Mouse (Mus musculus): ENCODE measurements around the gene Tceal3. TPM values are rescaled to one million over a fixed set of nuclear protein-coding genes. Genes with fewer than 3 reads are reported as not detected.
A peak's percentile ranks its signal among the peaks of the same experiment; 100 is the strongest.
"Not testable (repeated sequence)": the region's sequence is repeated elsewhere in the genome, so short reads cannot be mapped to it uniquely, and the experiment has no call there.

Gene Tceal3
- total RNA-seq (2021) = 100 to 1,000 TPM; 172 to 177 TPM
- long read RNA-seq, experiment 1, transcript Tceal3-201 (3 exons, 1,116 nt) = major isoform, 59 of 74 reads
- long read RNA-seq, experiment 1, partial matches to known transcripts = 0 of 74 reads
- long read RNA-seq, experiment 1, other reads (novel, unspliced or antisense) = 11 of 74 reads
- long read RNA-seq, experiment 2, transcript Tceal3-201 (3 exons, 1,116 nt) = major isoform, 37 of 49 reads
- long read RNA-seq, experiment 2, partial matches to known transcripts = 0 of 49 reads
- long read RNA-seq, experiment 2, other reads (novel, unspliced or antisense) = 9 of 49 reads

DNA sequence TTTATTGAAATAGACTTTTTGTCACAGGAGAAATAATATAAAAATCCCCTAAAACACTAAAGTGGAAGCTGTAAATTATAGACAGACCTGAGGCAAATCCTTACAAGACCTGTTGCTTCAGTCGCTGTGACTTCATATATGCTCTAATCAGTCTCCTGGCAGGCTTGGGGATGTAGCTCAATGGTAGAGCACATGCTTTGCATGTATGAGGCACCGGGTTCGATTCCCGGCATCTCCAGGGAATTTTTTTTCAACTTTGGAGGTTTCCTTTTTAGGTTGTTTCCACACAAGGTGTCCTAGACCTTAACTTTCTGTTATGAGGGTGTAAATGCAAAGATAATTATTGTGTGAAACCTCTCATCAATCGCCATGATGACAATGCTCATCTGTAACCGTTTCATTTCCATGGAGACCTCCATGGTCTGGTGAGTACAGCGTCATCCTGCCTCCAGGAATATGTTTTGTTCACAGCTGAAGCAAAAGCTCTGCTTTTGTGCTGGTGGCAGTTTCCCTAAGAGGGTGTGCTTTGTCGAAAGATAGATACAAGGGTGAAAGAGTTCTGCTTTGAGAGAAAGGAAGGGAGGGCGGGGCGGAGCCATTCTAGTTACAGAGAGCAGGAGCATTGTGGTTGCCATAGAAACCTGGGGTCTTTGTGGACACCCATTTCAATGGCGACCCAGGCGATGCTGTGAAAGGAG is at the start of gene Tceal3:
Gene Tceal3 (plus strand): TSS at position 644 of the 698 bp plus-strand sequence.
- Histone ChIP-seq H3K4me3 (peak within 1 kb of the TSS; percentile 40), H3K27ac (peak within 1 kb of the TSS; percentile 57)
- DNase-seq (ENCODE audit: extremely low spot score in 1 of 2, low spot score in 2 of 2) = peak; percentile 72 to 78
- no peak for TF ChIP-seq CTCF (IDR thresholded peaks at IDR 0.05)
- intact Hi-C loops (cut with DNase I) = no loop called here

GRCm38 (mm10) chrX:136543956-136544355 is 46.7 kb upstream of the Tceal3 start, which contains the start of gene Kir3dl2:
Gene Kir3dl2, minus strand, starts transcription at chrX:136544056.
- H3K27ac ChIP-seq; H3K4me3 ChIP-seq; intact Hi-C loops (cut with DNase I); DNase-seq (ENCODE audit: extremely low spot score in 1 of 2, low spot score in 2 of 2): not testable (repeated sequence)

DNA sequence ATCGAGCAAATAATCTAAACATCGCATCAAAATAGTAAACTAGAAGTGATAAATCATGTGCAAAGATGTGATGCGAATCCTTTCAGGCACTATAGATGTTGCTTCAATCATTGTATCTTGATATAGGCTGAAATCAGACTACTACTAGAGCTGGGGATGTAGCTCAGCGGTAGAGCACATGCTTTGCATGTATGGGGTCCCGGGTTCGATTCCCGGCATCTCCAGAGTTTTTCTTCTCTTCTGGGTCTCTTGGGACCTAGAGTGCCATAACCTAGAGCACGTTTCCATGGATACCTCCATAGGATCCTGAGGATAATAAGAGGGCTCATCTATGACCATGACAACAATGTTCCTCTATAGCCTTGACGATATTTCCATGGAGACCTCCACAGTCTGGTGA is 21.5 kb upstream of the Tceal3 start:
- H3K27ac ChIP-seq; H3K4me3 ChIP-seq; DNase-seq (ENCODE audit: extremely low spot score in 1 of 2, low spot score in 2 of 2); intact Hi-C loops (cut with DNase I): not testable (repeated sequence)

DNA sequence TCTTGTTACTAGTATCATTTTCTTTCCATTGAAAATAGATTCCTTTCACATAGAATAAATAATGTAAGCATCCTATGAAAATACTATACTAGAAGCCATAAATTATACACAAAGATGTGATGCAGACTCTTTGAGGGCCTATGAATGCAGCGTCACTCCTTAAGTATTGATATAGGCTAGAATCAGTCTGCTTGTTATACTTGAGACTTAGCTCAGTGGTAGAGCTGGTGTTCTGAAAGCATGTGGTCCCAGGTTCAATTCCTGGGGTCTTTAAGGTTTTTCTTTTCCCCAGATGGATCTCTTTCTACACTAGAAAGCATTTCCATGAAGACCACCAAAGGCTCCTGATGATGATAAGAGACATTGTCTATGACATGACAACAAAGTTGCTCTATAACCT is 6.0 kb upstream of the Tceal3 start:
- no peak for TF ChIP-seq CTCF (IDR thresholded peaks at IDR 0.05)
- Histone ChIP-seq H3K27ac (no peak overlapping the region), H3K4me3 (no peak overlapping the region)
- intact Hi-C loops (cut with DNase I) = no loop called here
- DNase-seq (ENCODE audit: extremely low spot score in 1 of 2, low spot score in 2 of 2) = no peak

GRCm38 (mm10) chrX:136590897-136591257 is 235 bp downstream of the Tceal3 start:
- H3K27ac ChIP-seq = peak overlapping the region; percentile 57
- intact Hi-C loops (cut with DNase I) = no loop called here
- no peak for TF ChIP-seq CTCF (IDR thresholded peaks at IDR 0.05)
- no peak for DNase-seq (ENCODE audit: extremely low spot score in 1 of 2, low spot score in 2 of 2)
- H3K4me3 ChIP-seq = peak overlapping the region; percentile 40

DNA sequence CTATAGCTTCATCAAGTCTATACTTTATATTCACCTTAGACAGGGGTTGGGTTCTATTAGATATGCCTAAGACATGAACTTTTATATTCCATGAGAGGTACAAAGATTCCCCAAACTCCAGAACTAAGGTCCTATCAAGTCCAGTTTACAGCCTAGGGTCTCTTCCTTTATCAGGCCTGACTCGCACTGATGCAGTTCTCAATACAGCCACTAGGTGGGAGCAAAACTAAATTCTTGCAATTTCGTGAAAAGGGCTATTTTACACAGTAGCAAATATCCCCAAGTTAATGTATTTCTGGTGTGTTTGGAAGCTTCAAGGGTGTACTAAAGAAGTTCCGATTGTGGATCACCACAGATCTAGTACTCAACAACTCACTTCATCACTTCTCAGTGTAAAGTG is 8.8 kb downstream of the Tceal3 start:
- DNase-seq (ENCODE audit: extremely low spot score in 1 of 2, low spot score in 2 of 2) = peak; percentile 16 to 23
- intact Hi-C loops (cut with DNase I) = loop anchor here (5.0 kb wide), 1 partner anchor 223 kb away; the partner anchor contains the start of gene Plp1

DNA sequence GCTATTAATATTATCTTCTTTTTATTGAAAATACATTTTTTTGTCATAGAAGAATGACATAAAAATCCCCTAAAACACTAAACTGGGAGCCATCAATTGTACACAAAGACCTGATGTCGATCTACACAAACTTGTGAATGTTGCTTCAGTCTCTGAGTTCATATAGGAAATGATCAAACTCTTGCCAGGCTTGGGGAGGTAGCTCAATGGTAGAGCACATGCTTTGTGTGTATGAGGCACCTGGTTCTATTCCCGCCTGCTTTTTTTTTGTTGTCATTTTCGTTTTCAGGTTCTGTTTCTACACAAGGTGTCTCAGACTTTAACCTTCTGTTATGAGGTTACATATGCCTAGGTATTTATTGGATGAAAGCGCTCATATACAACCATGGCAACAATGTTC is 16.3 kb downstream of the Tceal3 start:
- no peak for DNase-seq (ENCODE audit: extremely low spot score in 1 of 2, low spot score in 2 of 2)
- intact Hi-C loops (cut with DNase I) = no loop called here
- no peak overlapping the region for H3K4me3 ChIP-seq
- no peak for TF ChIP-seq CTCF (IDR thresholded peaks at IDR 0.05)
- no peak overlapping the region for H3K27ac ChIP-seq

More for the DNA sequence above, 8.8 kb downstream of the Tceal3 start:
- no peak overlapping the region for H3K27ac ChIP-seq
- TF ChIP-seq CTCF (IDR thresholded peaks at IDR 0.05) = peak; percentile 75
- no peak overlapping the region for H3K4me3 ChIP-seq

DNA sequence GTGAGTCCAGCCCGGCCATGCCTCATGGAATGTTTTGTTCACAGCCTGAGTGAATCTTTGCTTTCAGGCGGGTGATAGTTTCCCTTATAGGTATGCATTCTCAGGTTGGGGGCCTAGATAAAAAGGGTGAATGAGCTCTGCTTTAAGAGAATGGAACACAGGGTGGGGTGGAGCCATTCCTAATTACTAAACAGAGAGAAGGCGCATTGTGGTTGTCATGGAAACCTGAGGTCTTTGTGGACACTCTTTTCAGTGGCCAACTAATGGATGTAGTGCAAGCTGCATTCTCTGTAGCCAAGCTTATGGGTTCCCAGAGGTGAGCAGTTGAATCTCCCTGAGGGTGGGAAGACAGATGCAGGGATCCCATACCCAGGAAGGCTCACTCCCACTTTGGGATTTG is 16.8 kb downstream of the Tceal3 start:
- no peak overlapping the region for H3K4me3 ChIP-seq
- TF ChIP-seq CTCF (IDR thresholded peaks at IDR 0.05) = no peak
- no peak for DNase-seq (ENCODE audit: extremely low spot score in 1 of 2, low spot score in 2 of 2)
- H3K27ac ChIP-seq = no peak overlapping the region
- intact Hi-C loops (cut with DNase I) = no loop called here

GRCm38 (mm10) chrX:136611346-136611745 is 20.7 kb downstream of the Tceal3 start:
- no peak overlapping the region for H3K27ac ChIP-seq
- no peak for TF ChIP-seq CTCF (IDR thresholded peaks at IDR 0.05)
- intact Hi-C loops (cut with DNase I) = no loop called here
- DNase-seq (ENCODE audit: extremely low spot score in 1 of 2, low spot score in 2 of 2) = no peak
- no peak overlapping the region for H3K4me3 ChIP-seq

DNA sequence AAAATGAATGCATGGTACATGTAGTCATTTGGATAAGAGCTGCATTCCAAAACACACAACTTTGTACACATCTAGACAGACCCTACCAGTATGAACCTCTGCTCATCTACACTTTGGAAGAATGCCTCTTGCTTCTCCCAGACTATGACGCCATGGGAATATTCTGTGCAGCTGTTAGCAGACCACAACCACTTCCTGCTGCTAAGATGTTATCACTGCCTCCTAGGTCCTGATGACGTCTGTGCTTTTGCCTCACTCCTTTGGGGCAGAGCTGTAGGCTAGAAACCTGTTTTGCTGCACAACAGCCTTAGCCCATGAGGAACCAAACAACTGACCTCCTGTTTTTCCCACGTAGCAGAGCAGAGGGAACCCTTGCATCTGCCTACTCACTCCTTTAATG is 25.2 kb downstream of the Tceal3 start:
- H3K4me3 ChIP-seq; DNase-seq (ENCODE audit: extremely low spot score in 1 of 2, low spot score in 2 of 2); intact Hi-C loops (cut with DNase I); H3K27ac ChIP-seq: not testable (repeated sequence)

DNA sequence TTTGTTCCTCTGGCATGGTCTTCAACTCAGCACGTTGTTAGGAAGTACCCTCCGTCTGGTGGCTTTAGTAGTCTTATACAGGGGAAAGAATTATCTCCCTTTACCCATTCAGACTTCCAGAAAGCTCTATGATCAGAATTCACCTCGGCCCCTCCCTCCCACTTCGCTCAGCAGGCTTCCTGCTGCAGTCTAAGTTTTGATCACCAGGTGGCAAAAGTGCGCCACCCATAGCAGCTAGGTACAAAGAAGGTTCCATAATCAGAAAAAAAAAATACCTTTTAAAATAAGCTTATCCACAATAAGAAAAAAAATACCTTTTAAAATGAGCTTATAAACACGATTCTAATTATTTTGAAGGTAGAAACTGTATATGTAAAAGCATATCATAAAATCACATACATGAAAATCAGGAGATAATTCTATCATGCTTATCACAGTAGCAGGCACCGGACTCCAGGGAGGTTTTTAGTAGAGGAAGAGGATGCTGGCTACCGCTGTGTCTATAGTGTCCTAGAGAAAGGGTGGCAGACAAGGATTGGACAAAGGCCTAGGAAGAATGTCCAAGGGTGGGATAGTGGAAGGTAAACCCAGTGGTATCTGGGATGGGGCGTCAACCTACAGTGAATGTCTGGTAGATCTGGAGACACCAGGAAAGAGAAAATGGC is 34.4 kb downstream of the Tceal3 start:
- H3K27ac ChIP-seq = no peak overlapping the region
- intact Hi-C loops (cut with DNase I) = loop anchor here (5.0 to 10.0 kb wide), 3 partner anchors 117 to 390 kb away; partner anchors contain the start of genes Morf4l2 and Plp1
- peak; percentile 63 for TF ChIP-seq CTCF (IDR thresholded peaks at IDR 0.05)
- DNase-seq (ENCODE audit: extremely low spot score in 1 of 2, low spot score in 2 of 2) = peak; percentile 31 to 70
- H3K4me3 ChIP-seq = no peak overlapping the region

GRCm38 (mm10) chrX:136625959-136626358 is 35.3 kb downstream of the Tceal3 start:
- intact Hi-C loops (cut with DNase I) = loop anchor here (5.0 to 10.0 kb wide), 3 partner anchors 116 to 389 kb away; partner anchors contain the start of genes Morf4l2 and Plp1
- no peak for TF ChIP-seq CTCF (IDR thresholded peaks at IDR 0.05)
- Histone ChIP-seq H3K4me3 (no peak overlapping the region), H3K27ac (no peak overlapping the region)
- no peak for DNase-seq (ENCODE audit: extremely low spot score in 1 of 2, low spot score in 2 of 2)
